Mouse (Mus musculus): ENCODE measurements around the gene Tmcc2.

- TF ChIP-seq CTCF (IDR thresholded peaks at IDR 0.05; ENCODE audit: borderline replicate concordance, control insufficient read depth, extremely low read depth, insufficient read depth, low read length, poor library complexity) (no peak), POLR2A (IDR thresholded peaks at IDR 0.05; ENCODE audit: control insufficient read depth, extremely low read depth, insufficient read depth, low read length, poor library complexity) (no peak)
Measured at GRCm38 (mm10) chr1:132384001-132384554, 7.0 kb downstream of the Tmcc2 start.

Data from thymus, adult 2 months (tissue).